Mouse (Mus musculus) liver, embryonic 12.5 days (tissue): ENCODE results near the gene Ascc1. TPM values are rescaled to one million over a fixed set of nuclear protein-coding genes. Genes with fewer than 3 reads are reported as not detected.
"Not testable (repeated sequence)": the region's sequence is repeated elsewhere in the genome, so short reads cannot be mapped to it uniquely, and the experiment has no call there.

Experiments
- ATAC-seq: fragments of 200-750 bp; cut with Nextera tagmentation; 2 replicates; pipeline ENCODE4 v1.8.0; 2017; ENCODE audit warnings: moderate number of reproducible peaks, mild to moderate bottlenecking, moderate library complexity
- H3K27ac ChIP-seq: fragments of 300-500 bp; sonication (generic); 2 replicates; pipeline ENCODE4 v1.5.1; 2016; ENCODE audit warnings: mild to moderate bottlenecking
- H3K27me3 ChIP-seq: fragments of 300-500 bp; sonication (generic); replicated peaks from 2 replicates; pipeline ENCODE4 v1.6.1; 2016; ENCODE audit warnings: mild to moderate bottlenecking, moderate library complexity
- H3K36me3 ChIP-seq: fragments of 300-500 bp; sonication (generic); 2 replicates; pipeline ENCODE4 v1.6.1; 2016; ENCODE audit warnings: mild to moderate bottlenecking, moderate library complexity
- H3K4me1 ChIP-seq: fragments of 300-500 bp; sonication (generic); 2 replicates; pipeline ENCODE4 v1.6.1; 2016
- H3K4me2 ChIP-seq: fragments of 300-500 bp; sonication (generic); 2 replicates; pipeline ENCODE4 v1.6.1; 2016; ENCODE audit warnings: mild to moderate bottlenecking, moderate library complexity
- H3K4me3 ChIP-seq: fragments of 300-500 bp; sonication (generic); 2 replicates; pipeline ENCODE4 v1.5.1; 2016; ENCODE audit warnings: mild to moderate bottlenecking, moderate library complexity
- H3K9ac ChIP-seq: fragments of 300-500 bp; sonication (generic); 2 replicates; pipeline ENCODE4 v1.6.1; 2016; ENCODE audit warnings: mild to moderate bottlenecking, moderate library complexity
- H3K9me3 ChIP-seq: fragments of 300-500 bp; sonication (generic); replicated peaks from 2 replicates; pipeline ENCODE4 v1.6.1; 2016; ENCODE audit warnings: mild to moderate bottlenecking, moderate library complexity
- WGBS: fragments of 180-500 bp; shearing (Covaris S2); methylation state at CpG from one replicate; pipeline ENCODE4 v1.1.7; 2016; ENCODE audit not compliant: insufficient replicate concordance; 5-methylcytosine and 5-hydroxymethylcytosine counted together
- polyA plus RNA-seq: library from polyadenylated mRNA; unstranded; fragments of >200 nt; fragmentation: Nextera tagmentation; extraction: Ambion mirVana; gene quantifications from 2 replicates; pipeline ENCODE4 v1.2.1, GENCODE M21; 2016

Gene Ascc1
- polyA plus RNA-seq, 1 experiment from 2014 or later, result 22.6 TPM

GRCm38 (mm10) chr10:60128287-60128686, 125.7 kb downstream of the Ascc1 start:
- H3K36me3 ChIP-seq, result no peaks in the 10 kb centered on the region

GRCm38 (mm10) chr10:60130504-60130903, 127.9 kb downstream of the Ascc1 start:
- no peak for ATAC-seq
- Histone ChIP-seq H3K9me3 (no peaks in the 10 kb centered on the region), H3K4me3 (no peak overlapping the region), H3K4me1 (peaks cover 6% of the 10 kb centered on the region; the same call in 1 of the 2 replicates), H3K27ac (no peak overlapping the region), H3K27me3 (peaks cover 32% of the 10 kb centered on the region), H3K4me2 (no peak overlapping the region), H3K9ac (no peak overlapping the region), H3K36me3 (no peaks in the 10 kb centered on the region)
- 69% methylated on average over 4 of the region's 4 CpGs for WGBS

More at GRCm38 (mm10) chr10:60128287-60128686, 125.7 kb downstream of the Ascc1 start:
- H3K9ac ChIP-seq, result no peak overlapping the region
- no peak for ATAC-seq
- peaks cover 7% of the 10 kb centered on the region; the same call in 1 of the 2 replicates for H3K4me1 ChIP-seq
- H3K27me3 ChIP-seq, result peaks cover 18% of the 10 kb centered on the region
- 72% methylated on average over 9 of the region's 9 CpGs for WGBS
- H3K4me2 ChIP-seq, result no peak overlapping the region
- H3K27ac ChIP-seq, result no peak overlapping the region
- no peak overlapping the region for H3K4me3 ChIP-seq
- H3K9me3 ChIP-seq, result no peaks in the 10 kb centered on the region

GRCm38 (mm10) chr10:60133501-60133900, 130.9 kb downstream of the Ascc1 start:
- no peak overlapping the region for H3K4me3 ChIP-seq
- WGBS, result 36% methylated on average over 6 of the region's 6 CpGs
- no peaks in the 10 kb centered on the region for H3K4me1 ChIP-seq
- H3K9ac ChIP-seq, result no peak overlapping the region
- H3K27ac ChIP-seq, result no peak overlapping the region
- no peaks in the 10 kb centered on the region for H3K36me3 ChIP-seq
- H3K27me3 ChIP-seq, result peaks cover 24% of the 10 kb centered on the region
- no peak for ATAC-seq
- no peaks in the 10 kb centered on the region for H3K9me3 ChIP-seq
- H3K4me2 ChIP-seq, result no peak overlapping the region

DNA sequence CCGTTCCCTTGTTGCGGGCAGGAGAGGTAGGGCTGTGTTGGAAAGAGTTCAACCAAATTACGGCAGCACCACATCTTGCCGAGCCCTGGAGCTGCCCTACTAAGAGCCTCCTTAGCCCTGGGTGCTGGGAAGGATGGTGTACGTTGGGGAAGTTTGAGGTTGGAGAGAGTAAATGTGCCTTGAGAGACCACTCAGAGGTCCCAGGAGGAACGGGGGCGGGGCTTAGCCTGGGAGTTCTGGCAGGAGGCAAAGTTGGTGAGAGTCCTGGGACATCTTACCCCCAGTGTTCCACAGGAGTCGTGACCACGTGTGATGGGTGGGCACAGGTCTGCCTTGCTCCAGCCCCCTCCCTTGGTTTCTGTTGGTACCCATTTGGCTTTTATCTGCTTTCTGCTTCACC, 131.6 kb downstream of the Ascc1 start:
- H3K9ac ChIP-seq, result no peak overlapping the region
- no peak overlapping the region for H3K27ac ChIP-seq
- H3K27me3 ChIP-seq, result peaks cover 24% of the 10 kb centered on the region
- H3K4me3 ChIP-seq, result no peak overlapping the region
- no peaks in the 10 kb centered on the region for H3K9me3 ChIP-seq
- no peak for ATAC-seq
- WGBS, result 43% methylated on average over 9 of the region's 9 CpGs
- H3K36me3 ChIP-seq, result no peaks in the 10 kb centered on the region
- H3K4me2 ChIP-seq, result no peak overlapping the region
- no peaks in the 10 kb centered on the region for H3K4me1 ChIP-seq

GRCm38 (mm10) chr10:60136010-60136409, 133.4 kb downstream of the Ascc1 start:
- not testable (repeated sequence) for H3K4me3 ChIP-seq, H3K9me3 ChIP-seq, H3K9ac ChIP-seq, ATAC-seq, H3K36me3 ChIP-seq, H3K27ac ChIP-seq, H3K4me2 ChIP-seq, H3K4me1 ChIP-seq
- H3K27me3 ChIP-seq, result peaks cover 24% of the 10 kb centered on the region
- WGBS, result 43% methylated on average over 1 of the region's 1 CpGs

DNA sequence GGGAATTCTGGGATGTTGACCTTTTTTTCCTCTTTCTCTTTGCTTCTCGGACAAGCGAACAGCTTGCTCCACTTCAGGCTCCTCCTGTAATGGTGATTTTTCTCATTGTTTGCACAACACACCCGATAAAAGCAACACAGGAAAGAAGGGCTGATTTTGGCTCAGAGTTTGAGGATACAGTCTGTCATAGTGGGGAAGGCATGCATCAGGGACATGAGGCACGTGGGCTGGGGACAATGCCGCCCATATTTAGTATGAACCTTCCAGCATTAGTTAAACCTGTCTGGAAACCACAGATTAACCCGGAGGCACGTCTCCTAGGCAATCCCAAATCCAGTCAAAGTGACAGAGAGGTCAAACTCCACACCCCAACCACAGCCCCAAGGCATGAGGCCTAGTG, 134.3 kb downstream of the Ascc1 start:
- no peak overlapping the region for H3K4me3 ChIP-seq
- H3K4me2 ChIP-seq, result no peak overlapping the region
- no peak overlapping the region for H3K27ac ChIP-seq
- H3K9me3 ChIP-seq, result no peaks in the 10 kb centered on the region; the same call in 1 of the 2 replicates
- H3K9ac ChIP-seq, result no peak overlapping the region
- 66% methylated on average over 7 of the region's 7 CpGs for WGBS
- ATAC-seq, result no peak
- H3K4me1 ChIP-seq, result no peaks in the 10 kb centered on the region
- H3K27me3 ChIP-seq, result peaks cover 24% of the 10 kb centered on the region
- no peaks in the 10 kb centered on the region for H3K36me3 ChIP-seq

- Histone ChIP-seq H3K27me3 (peaks cover 10% of the 10 kb centered on the region), H3K4me1 (no peaks in the 10 kb centered on the region), H3K27ac (no peak overlapping the region), H3K9ac (no peak overlapping the region), H3K36me3 (no peaks in the 10 kb centered on the region), H3K9me3 (no peaks in the 10 kb centered on the region; the same call in 1 of the 2 replicates), H3K4me3 (no peak overlapping the region), H3K4me2 (no peak overlapping the region)
- ATAC-seq, result no peak
- WGBS, result 73% methylated on average over 5 of the region's 5 CpGs
Observed at GRCm38 (mm10) chr10:60138680-60139079, 136.1 kb downstream of the Ascc1 start.

GRCm38 (mm10) chr10:60140751-60141150, 138.1 kb downstream of the Ascc1 start:
- H3K4me1 ChIP-seq, result no peaks in the 10 kb centered on the region
- no peak overlapping the region for H3K27ac ChIP-seq
- no peak overlapping the region for H3K4me3 ChIP-seq
- no peaks in the 10 kb centered on the region; the same call in 1 of the 2 replicates for H3K9me3 ChIP-seq
- no peak for ATAC-seq
- WGBS, result 71% methylated on average over 4 of the region's 4 CpGs
- no peaks in the 10 kb centered on the region for H3K36me3 ChIP-seq
- no peaks in the 10 kb centered on the region for H3K27me3 ChIP-seq
- H3K9ac ChIP-seq, result no peak overlapping the region
- no peak overlapping the region for H3K4me2 ChIP-seq

- WGBS, result 56% methylated on average over 3 of the region's 3 CpGs
- no peak for ATAC-seq
Observed at GRCm38 (mm10) chr10:60141656-60142160, 139.1 kb downstream of the Ascc1 start.

DNA sequence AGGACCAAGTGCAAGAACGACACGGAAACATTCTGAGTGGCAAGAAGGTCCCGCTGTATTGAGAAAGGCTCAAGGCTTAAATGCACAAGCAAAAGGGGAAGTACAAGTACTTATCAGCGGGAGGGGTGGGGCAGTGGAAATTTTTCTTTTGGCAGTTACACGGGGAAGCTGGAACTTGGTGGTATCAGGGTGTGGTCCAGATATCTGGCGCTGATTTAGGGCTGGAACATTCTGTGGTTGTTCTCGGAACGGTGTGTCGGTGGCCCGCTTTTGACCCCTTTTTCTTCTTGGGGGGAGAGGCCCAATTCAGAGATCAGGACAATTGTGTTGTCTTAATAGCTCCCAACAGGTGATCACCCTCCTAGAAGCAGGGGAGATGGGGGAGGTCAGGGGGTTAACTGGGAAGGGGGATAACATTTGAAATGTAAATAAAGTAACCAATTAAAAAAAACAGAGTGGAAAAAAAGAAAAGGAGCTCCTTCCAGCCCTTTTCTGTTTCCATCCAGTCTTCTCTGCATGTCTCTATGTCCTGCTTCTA, 145.0 kb downstream of the Ascc1 start:
- H3K27ac ChIP-seq, H3K9ac ChIP-seq, H3K4me3 ChIP-seq, H3K4me1 ChIP-seq, H3K36me3 ChIP-seq, H3K9me3 ChIP-seq, H3K27me3 ChIP-seq, H3K4me2 ChIP-seq, ATAC-seq: not testable (repeated sequence)
- 53% methylated on average over 10 of the region's 10 CpGs for WGBS

More at GRCm38 (mm10) chr10:60141656-60142160, 139.1 kb downstream of the Ascc1 start:
- Histone ChIP-seq H3K9me3 (no peaks in the 10 kb centered on the region; the same call in 1 of the 2 replicates), H3K4me2 (no peak overlapping the region), H3K4me3 (no peak overlapping the region), H3K27me3 (no peaks in the 10 kb centered on the region), H3K9ac (no peak overlapping the region), H3K4me1 (no peaks in the 10 kb centered on the region), H3K27ac (no peak overlapping the region), H3K36me3 (no peaks in the 10 kb centered on the region)

DNA sequence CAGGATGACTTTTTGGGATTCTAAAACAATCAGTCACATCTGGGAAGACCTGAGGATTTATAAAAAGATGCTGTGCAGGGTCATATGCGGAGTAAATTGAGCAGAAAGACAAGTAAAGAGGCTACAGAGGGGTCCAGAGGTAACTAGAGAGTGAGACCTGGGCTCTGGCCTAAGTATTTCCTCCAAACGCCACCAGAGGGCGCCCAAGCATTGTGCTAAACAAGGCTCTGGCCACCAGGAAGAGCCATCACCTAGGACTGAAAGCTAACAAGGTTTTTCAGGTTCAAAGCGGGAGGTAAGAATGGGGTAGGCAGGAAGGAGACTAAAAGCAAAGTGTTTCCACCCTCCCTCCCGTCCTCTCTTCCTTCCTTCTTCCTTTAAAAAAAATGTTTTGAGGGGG, 145.5 kb downstream of the Ascc1 start:
- Histone ChIP-seq H3K27ac (no peak overlapping the region), H3K4me2 (no peak overlapping the region), H3K4me3 (no peak overlapping the region), H3K4me1 (no peaks in the 10 kb centered on the region), H3K36me3 (no peaks in the 10 kb centered on the region), H3K27me3 (no peaks in the 10 kb centered on the region), H3K9ac (no peak overlapping the region), H3K9me3 (no peaks in the 10 kb centered on the region)
- ATAC-seq, result peak; percentile 51; the same call in 1 of the 2 replicates
- 4% methylated on average over 5 of the region's 5 CpGs for WGBS
